Mouse (Mus musculus) heart, postnatal 25 days (tissue): ENCODE data around the gene Gm7879. TPM values are rescaled to one million over a fixed set of nuclear protein-coding genes. Genes with fewer than 3 reads are reported as not detected.
"Not testable (repeated sequence)": the region's sequence is repeated elsewhere in the genome, so short reads cannot be mapped to it uniquely, and the experiment has no call there.

Source experiments
- DNase-seq: peaks from one replicate; pipeline ENCODE4 v3.0.0; 2022; ENCODE audit warnings: low spot score
- intact Hi-C: fragments of 180-260 bp; cut with DNase I; formaldehyde crosslinking; loops from one replicate; pipeline ENCODE4 v1.15.1; 2025
- total RNA-seq, 2 experiments: library from RNA; stranded (reverse); gene quantifications; 2 replicates each; pipeline ENCODE4 v1.2.3; 2021

The Gm7879 gene
- total RNA-seq = 1 to 10 TPM; 5.8 to 9.1 TPM

DNA sequence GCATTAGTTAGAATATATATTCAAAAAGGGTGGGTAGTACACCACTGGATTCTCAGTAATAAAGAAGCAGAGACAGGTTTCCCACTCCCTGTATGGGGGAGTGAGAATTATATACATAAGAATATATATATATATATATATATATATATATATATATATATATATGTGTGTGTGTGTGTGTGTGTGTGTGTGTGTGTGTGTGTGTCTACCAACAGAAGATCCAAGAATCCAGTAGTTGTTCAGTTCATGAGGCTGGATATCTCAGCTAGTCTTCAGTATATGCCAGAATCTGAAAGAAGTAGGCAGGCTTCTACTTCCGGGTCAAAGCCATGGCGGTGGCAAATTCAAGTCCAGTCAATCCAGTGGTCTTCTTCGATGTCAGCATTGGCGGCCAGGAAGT, at the start of gene Gm7879:
TSS of gene Gm7879 (plus strand) at position 301 of the 400 bp plus-strand sequence.
- intact Hi-C loops, DNase-seq: not testable (repeated sequence)

DNA sequence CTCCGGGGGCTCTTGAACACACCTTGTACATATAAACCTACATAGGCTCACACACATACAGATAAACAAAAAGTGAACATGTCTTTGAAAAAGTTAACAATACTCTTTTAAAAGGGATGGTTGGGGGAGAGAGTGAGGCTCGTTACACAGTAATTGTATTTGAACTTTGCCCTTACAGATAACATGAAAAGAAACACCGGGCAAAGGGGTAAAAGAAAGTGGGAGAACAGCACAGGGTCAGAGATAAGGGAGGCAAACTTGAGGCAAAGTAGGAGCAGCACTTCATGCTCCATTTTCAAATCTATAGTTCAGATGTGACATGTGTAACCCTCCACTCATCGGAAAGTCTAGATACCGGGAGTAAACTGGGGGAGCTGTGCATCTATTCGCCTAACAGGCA, 49.3 kb upstream of the Gm7879 start:
- intact Hi-C loops = no loop called here
- DNase-seq = no peak

DNA sequence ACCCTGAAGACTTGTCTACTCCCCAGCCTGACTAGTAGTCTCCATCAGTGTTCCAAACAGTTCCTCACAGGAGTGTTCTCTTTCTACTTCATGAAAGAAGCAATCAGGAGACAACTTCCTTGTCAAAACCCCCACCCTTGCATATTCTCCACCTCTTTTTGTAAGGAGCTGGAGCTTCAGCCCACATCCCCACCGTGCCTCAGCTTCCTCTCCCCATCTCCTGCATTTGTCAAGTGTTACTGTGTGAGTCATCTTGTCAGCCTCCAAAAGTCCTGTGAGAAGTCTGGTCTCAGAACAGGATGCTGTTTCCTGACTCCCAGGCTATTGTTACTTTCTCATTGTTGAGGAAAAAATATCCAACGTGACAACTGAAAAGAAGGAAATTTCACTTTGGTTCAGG, 47.6 kb upstream of the Gm7879 start:
- DNase-seq = no peak
- intact Hi-C loops = no loop called here

DNA sequence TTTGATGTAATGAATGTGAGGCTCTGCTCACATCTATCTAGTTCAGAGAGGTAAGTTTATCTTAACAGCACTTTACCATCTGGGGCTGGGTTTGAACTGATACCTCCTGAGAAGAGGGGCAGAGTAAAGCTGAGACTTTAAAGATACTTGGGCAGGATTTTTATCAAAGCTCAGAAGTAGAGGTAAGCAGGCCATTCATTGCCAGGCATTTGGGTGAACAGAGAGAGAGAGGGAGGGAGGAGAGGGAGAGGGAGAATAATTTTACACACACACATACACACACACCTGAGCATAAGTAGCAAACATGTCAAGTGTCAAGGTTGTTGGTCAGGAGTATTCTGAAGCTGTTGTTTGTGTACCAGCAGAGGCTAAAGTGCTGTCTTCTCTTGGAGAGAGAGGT, 44.7 kb upstream of the Gm7879 start, which contains the start of gene Cd38:
TSS of gene Cd38 (plus strand) at position 301 of the 400 bp plus-strand sequence.
- DNase-seq = no peak
- intact Hi-C loops = no loop called here

DNA sequence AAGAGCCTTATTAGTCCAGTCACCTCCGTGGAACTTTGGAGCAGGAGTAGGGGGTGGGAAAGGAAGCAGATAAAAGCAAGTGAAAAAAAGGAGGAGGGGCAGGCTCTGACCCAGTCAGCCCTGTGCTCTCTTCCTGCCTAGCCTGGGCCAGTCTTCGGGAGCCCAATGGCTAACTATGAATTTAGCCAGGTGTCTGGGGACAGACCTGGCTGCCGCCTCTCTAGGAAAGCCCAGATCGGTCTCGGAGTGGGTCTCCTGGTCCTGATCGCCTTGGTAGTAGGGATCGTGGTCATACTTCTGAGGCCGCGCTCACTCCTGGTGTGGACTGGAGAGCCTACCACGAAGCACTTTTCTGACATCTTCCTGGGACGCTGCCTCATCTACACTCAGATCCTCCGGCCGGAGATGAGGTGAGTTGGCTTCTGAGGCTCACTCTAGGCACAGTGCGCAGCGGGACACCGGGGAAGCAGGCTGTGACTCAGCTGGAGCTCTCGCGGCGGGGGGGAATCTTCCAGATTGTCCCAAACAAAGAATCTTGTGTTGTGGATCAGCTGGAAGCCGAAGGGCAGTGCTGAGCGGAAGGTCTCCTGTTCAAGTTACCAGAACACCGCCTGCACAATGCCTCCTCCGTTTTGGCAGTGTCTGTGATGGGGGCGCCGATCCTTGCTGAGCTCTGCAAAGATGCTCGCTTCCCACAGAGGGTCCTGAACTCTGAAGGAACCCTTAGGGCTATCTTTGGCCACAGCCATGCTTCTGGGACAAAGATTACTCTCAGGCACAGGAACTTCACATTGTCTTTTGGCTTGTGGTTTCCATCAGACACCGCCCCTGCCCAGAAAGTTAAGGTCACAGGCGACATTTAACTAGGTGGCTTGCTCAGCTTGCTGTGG, 44.0 kb upstream of the Gm7879 start:
- DNase-seq = peak; percentile 27
- intact Hi-C loops = no loop called here

DNA sequence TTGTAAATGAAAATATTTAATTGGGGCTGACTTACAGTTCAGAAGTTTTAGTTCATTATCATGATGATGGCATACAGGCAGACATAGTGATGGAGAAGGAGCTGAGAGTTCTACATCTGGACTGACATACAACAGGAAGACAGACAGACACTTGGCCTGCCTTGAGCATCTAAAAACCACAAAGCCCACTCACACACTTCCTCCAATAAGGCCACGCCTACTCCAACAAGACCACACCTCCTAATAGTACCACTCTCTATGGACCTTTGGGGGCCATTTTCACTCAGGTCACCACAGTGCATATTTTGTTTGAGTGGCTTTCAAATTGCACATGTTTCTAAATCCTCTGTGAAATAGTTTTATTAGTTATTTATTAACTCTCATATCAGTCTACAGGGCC, 41.1 kb upstream of the Gm7879 start:
- intact Hi-C loops = no loop called here

DNA sequence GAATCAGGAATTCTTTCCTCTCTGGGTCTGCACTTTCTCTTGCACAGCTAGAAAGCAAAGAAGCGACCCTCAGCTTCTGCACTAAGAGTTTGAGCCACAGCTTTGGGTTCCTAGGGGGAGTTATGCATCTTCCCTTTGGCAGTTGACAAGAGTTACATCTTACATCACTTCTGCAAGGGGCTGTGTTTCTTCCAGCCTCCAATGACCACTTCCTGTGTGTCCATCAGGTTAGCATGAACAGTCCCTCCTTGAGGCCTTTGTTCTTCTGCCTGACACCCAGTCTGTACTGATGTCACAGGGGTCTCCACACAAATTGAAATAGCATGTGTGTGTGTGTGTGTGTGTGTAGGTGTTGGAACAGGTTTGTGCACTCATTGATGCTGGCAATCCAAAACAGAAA, 40.3 kb upstream of the Gm7879 start:
- intact Hi-C loops = no loop called here
- DNase-seq = no peak

More for the DNA sequence above, 41.1 kb upstream of the Gm7879 start:
- DNase-seq = no peak

DNA sequence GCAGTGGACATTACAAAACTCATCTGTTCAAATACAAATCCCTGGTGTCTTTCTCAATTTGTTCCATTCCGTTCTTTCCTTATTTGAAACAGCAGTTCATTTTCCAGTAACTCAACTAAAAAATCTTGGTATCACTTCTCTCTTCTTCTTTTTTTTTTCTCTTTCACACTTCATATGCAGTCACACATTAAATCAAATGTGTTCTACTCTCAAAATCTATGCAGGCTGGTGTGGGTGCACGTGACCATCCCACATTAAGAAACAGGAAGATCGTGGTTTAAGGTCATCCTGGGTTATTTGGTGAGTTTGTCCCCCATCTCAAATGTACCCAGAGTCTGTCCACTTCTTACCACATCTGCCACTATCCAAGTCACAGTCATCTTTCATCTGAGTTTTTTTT, 30.9 kb upstream of the Gm7879 start:
- intact Hi-C loops = no loop called here
- DNase-seq = no peak

DNA sequence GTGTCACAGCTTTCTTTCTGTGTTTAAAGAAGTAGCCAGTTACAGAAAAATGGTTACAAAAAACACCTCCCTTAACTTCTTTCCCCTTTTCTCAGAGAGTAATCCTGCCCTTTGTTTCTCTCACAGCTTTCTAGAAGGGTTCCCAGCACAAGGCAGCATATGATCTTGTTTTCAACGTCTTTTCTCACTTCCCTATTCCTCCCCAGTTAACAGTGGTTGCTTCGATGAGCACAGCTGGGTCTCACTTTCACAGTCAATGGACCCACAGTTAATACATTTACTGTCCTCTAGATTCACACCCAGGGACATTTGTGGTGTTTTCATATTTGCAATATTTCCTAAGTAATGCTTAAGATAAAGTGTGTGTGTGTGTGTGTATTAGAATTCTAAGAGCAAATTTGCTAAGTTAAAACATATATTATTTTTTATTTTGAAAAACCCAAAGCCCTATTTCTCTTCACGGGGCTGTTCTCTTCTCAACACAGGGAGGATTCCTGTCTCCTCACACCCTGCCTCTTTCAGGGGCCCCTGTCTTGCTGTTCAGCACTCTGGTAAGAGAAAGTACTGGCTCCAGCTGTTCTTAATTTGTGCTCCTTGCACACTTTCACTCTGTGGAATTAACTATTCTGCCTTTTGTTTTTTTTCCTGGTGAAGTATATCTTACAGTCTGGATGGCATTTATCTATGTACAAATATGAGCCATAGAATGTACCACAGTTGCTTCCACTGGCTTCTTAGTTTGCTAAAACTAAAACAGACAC, 27.7 kb upstream of the Gm7879 start:
- DNase-seq = no peak
- intact Hi-C loops = no loop called here

DNA sequence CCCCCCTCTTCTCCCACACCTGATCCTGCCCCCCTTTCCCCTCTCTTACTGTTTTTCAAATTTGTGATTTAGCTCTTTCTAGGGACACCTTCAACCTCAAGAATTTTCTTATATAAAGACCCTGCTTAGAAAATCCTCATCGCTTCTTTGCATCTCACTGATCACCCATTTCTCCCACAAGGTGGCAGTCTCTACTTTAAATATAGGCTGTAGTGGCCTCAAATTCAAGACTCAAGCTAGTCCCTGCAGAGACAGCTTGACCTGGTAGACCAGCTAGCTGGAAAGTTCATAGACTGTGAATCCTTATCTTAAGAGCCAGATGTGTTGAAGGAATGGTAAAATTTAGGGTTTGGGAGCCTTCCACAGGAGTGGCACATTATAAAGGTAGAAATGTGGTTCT, 20.6 kb upstream of the Gm7879 start:
- intact Hi-C loops = loop anchor here (5.0 to 10.0 kb wide), 2 partner anchors 50 to 218 kb away; no protein-coding TSS in a partner anchor
- no peak for DNase-seq

DNA sequence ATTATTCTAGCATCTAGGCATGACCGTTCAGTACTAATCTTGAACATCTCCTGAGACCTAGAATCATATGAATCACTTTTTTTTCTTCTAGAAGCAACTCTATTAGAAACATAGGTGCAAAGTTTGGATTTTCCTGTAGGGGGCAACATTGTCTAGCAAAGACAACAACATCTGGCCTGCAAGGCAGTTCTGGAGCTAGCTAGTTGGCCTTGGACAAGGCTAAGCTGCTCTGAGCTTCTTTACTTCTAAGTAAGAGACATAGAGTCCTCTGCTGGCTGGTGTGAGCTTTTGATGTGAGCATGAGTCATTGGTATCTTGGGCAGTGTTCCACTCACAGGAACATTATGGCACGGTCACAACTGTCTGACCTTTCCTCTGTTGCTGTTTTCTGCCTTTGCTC, 18.8 kb upstream of the Gm7879 start:
- intact Hi-C loops = loop anchor here (1.0 to 10.0 kb wide), 3 partner anchors 52 to 219 kb away; no protein-coding TSS in a partner anchor
- no peak for DNase-seq

DNA sequence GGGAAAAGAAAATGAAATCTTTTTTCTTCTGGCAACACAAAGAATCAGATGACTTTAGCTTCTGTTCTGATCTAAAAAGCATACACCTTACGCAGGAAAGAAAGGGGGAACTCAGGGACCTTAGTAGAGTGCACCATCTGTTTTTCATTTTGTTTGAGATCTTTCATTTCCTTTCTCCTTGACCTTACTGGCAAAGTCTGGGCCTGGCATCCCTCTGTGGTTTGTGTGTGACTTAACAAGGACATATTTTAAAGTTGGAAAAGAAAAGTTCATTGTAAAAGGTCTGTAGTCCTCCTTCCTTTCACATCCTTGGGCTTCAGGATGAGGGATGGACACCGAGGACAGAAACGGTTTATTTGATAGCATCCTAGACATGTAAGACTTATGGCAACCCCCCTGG, 17.0 kb upstream of the Gm7879 start:
- intact Hi-C loops = loop anchor here (10.0 kb wide), 1 partner anchor 221 kb away; no protein-coding TSS in a partner anchor
- DNase-seq = no peak

DNA sequence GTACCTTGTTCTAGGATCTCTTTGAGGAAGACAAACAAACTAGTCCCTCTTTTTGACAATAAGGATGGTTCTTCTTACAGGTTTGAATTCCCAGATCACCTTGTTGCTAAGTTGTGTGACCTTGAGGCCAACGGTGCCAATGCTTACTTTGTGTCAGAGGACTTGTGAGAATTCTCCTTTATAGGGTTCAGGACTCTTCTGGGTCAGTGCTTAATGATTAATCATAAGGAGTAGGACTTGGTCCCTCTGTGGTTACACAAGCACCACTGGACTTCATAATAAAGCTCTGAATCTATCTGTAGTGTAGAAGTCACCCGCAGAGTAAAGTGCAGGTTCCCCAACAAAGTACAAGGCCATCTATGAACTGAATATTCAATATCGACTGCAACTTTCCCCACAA, 8.3 kb upstream of the Gm7879 start:
- intact Hi-C loops = no loop called here
- no peak for DNase-seq

DNA sequence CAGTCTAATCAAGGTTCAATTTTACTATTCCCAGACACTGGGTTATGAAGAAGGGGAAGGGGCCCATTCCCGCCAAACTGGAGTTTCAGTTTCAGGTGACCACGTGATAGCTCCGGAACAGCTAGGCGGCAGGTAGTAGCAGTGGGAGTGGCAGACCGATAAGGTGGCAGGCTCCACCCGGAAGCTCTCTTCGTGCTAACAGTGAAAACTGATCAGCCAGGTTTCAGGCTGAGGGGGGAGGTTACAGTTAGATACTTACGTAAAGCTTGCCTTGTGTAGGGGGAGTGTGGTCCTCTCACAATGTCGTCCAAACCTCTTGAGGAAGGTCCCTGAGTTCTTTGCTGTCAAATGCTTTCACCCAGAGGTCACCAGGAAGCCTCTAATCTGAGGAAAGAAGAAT, 3.7 kb upstream of the Gm7879 start:
- DNase-seq = no peak
- intact Hi-C loops = no loop called here

DNA sequence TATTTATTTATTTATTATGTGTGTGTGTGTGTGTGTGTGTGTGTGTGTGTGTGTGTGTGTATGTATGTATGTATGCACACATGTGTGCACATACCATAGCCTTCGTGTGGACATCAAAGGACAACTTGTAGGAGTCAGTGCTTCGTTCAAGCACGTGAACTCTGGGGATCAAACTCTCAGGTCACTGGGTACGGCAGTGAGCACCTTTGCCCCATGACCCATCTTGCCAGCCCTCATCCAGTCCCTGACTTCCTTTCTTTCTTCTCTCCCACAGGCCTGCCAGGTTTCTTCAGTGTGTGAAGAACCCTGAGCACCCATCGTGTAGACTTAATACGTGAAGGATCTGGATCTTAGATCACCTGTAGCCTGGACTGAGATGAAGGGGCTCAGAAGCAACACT, 2.9 kb upstream of the Gm7879 start:
- intact Hi-C loops = no loop called here

DNA sequence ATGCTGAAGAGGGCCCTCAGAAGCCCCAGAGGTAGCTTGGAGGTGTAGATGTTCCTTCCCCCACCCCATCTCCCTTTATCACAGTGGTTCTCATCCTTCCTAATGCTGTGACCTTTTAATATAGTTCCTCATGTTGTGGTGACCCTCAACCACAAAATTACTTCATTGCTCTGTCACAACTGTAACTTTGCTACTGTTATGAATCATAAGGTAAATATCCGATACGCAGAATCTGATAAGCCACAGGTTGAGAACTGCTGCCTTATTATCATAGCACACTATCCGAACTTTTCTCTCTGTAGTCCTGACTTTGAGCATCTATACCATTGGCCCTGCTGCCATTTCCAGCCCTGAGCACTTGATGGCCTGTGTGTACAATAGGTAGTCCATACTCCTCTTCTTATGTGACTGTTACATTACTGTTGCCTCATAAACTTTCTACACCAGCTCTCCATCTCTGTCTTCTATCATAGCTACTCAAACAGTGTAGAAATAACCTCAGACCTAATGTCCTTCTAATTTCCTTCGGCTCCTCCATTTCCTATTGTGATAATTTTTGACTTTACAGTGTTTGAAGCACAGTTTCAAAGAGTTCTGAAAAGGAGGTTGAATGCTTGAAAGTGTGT, 2.4 kb downstream of the Gm7879 start:
- DNase-seq = no peak
- intact Hi-C loops = no loop called here

More for the DNA sequence above, 2.9 kb upstream of the Gm7879 start:
- no peak for DNase-seq

DNA sequence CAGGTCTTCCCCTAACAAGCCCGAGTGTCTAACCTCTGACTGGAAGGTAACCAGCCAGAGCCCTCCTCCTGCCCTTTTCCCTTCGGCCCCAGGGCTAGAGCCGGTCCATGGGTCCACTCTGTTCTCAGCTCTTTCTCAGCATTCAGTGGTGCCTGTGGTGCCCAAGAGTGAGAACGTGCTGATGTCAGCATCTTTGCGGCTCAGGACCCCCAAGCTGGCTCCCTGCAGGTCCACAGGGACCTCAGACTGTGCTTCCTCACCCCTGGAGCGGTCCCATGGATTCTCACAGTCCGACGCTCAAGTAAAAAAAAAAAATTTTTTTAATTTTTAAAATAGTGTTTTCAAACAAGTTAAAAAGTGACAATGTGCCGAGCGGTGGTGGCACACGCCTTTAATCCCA, 8.9 kb downstream of the Gm7879 start:
- intact Hi-C loops = loop anchor here (5.0 kb wide), 1 partner anchor 80 kb away; no protein-coding TSS in a partner anchor
- DNase-seq = no peak

DNA sequence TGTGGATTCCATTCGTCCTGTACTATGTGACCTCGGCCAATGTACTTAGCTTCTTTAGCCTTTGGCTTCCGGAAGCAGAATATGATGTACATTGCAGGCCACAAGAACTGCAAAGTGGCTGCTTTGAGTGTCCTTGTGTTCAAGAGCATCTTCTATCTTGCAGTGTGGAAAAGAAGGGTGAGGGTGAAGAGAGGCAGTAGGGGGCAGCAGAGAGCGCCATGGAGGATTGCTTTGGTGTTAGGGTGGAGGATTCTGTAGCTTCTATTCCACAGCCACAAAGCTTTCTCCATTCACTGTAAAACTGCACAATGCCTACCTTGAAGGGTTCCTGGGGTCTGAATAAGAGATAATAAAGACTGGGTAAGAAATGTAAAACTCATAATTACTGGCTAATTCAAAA, 11.0 kb downstream of the Gm7879 start:
- intact Hi-C loops = loop anchor here (2.0 to 5.0 kb wide), 2 partner anchors 67 to 82 kb away; no protein-coding TSS in a partner anchor
- no peak for DNase-seq

DNA sequence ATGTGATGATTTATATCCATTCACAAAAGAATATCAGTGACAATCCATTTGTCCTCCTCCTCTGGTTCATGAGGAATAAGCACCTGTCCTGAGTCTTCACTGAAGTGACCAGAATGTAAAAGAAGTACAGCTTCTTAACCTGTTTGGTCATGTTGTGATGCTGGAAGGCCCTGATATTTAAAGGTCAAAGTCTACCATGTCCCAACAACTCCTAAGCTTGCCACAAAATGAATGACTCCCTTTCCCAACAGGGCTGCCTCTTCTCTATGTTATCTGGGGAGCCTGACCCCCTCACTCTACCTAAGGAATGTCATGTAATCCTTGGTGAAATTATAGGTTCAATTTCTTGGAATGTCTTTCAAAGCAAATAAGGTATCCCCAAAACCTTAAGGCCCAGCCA, 14.8 kb downstream of the Gm7879 start:
- intact Hi-C loops = no loop called here
- no peak for DNase-seq

DNA sequence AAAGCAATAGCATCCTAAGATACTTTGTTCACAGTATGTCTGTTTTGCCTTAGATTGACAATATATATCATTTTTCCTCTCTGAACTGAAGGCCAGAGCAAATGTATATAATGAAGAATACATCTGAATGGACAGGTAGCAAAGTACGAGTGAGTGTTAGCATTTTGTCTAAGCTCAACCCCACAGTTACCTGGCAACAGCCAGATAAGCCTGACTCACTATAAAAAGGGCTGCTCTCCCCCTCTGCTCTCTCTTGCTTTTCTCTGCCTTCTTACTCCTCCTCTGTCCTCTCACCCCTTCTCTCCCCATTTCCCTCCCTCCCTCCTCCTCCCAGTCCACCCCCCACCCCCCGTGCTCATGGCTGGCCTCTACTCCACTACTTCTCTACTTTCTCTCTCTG, 20.3 kb downstream of the Gm7879 start:
- intact Hi-C loops = no loop called here
- no peak for DNase-seq
